Mouse (Mus musculus) erythroblast, adult 5-6 weeks (primary cell): ENCODE results near the gene Mapkap1. TPM values are rescaled to one million over a fixed set of nuclear protein-coding genes. Genes with fewer than 3 reads are reported as not detected.

Experiments
- ATAC-seq: replicated peaks from 2 replicates; pipeline ENCODE4 v1.8.0; 2016; ENCODE audit warnings: moderate number of reproducible peaks, mild to moderate bottlenecking, moderate TSS enrichment, inconsistent platforms; ENCODE audit not compliant: poor library complexity, low FRiP score, severe bottlenecking
- total RNA-seq, 2 experiments: library from RNA; stranded (forward) in 1 of 2; stranded (reverse) in 1 of 2; fragments of 150-400 nt in 1 of 2; fragments of 200-764, 138-1000 nt in 1 of 2; gene quantifications; 2 replicates each; pipeline versions ENCODE4 v1.2.3 to v1.2.4; 2015 to 2017; ENCODE audit warnings: low replicate concordance in 2 of 2

The Mapkap1 gene
- total RNA-seq, 2 experiments from 2014 or later = 4.8 to 17.1 TPM

DNA sequence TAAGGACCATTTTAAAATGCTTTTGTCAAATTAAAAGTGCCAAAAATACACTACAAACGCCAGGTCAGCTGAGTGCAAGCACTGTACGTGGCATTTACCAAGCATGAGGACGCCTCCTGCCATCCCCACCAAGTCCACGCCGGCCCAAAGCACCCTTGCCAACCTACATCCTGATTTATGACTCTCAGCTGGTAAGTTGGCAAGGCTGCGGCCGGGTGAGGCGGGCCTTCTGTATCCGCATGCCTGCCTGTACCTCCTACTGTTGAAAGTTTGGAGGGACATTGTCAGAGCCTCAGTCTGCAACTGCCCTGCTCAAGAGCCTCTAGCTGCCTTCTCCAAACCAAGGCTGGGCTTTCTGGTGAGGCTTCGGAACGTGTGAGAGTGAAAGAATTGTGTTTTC lies 215.9 kb downstream of the Mapkap1 start:
- no peak for ATAC-seq

DNA sequence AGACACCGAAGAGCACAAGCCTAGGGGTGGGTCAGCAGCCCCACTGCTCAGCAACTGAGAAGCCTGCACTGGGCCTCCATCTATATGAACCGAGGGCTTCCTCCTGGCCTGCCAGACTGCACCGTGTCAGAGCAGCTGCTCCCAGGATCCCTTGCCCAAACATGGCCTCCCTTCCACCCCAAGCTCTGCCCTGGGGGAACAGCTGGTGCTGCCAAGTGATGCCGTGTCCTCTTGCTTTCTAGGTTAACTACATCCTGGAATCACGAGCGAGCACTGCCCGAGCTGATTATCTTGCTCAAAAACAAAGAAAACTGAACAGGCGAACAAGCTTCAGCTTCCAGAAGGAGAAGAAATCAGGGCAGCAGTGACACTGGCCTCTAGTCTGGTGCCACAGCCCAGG lies 216.6 kb downstream of the Mapkap1 start:
- no peak for ATAC-seq

DNA sequence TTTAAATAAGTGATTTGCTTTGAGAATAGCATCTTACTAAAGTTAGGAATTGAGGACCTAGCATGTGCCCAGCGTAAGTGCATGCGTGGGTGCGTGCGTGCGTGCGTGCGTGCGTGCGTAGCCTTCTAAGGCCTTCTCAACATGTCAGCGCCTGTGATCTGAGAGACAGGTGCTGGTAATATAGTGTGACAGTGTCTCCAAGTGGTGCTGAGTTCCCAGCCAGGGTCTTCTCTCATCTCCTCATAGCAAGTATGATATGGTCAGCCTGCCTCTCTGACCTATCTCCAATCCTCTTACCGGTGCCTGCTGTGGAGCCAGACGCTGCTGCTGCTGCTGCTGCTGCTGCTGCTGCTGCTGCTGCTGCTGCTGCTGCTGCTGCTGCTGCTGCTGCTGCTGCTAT lies 217.5 kb downstream of the Mapkap1 start:
- ATAC-seq = no peak

DNA sequence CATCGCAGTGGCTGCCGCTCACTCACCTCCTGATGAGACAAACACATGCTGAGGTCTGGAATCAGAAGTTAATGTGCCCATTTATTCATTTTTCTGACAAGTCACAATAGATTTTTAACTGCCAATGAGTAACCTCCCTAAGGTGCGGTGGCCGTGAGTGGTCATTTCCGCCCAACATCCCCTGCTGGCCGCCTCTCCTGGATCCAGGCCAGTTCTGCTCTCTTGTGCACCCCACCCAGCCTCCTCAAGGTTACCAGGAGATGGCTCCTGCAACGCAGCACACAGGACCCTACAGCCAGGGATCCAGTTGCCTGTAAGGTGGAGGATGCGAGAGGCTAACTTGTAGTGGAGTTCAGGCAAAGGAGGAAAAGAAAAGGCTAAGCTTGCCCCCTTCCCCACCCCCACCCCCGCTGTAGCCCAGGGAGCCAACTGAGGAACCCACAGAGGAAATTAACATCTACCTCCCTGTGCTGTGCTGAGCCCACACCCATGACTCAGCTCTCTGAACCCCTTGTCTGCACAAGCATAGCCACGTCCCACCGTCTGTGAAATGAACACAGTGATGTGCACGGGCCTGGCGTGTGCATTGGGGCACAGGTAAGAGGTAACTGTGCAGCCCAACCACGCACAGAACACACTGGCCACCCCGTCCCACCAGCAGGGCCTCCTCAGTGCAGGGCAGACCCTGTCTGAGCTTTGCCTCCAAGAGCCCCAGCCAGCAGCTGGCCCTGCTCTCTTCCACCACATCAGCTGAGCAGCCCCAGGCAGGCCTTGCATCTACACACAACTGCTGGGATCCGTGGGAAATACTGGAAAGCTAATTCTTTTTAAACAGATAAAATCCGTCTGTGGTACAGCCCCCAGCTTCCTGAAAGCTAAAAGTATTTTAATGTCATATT lies 221.0 kb downstream of the Mapkap1 start:
- no peak for ATAC-seq

DNA sequence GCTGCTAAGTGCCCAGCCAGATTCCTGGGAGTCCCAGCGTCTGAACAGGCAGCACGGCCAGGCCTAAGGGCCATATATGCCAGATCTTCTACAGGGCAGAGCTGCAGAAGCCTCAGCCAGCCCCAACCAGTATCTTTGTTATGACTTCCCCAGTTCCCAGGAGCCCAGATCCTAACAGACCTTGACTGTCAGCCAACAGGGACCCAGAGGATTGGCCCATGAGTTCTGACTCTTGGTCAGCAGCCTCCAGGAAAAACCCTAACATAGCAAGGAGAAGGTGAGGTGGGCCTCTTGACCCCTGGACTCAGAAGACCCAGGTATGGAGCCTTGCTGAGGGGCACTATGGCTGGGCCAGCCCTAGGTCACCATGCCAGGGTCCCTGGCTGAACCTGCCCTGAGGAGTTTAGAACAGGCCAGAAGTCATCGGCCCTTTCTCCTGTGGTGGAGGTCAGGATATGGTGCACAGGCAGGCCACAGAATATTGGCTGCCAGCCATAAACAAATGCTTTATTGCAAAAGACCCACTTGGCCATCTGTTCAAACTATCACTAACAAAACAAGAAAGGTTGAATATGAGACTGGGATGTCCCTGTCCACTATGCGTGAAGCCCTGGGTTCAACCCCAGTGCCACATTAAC lies 222.5 kb downstream of the Mapkap1 start:
- ATAC-seq = no peak

DNA sequence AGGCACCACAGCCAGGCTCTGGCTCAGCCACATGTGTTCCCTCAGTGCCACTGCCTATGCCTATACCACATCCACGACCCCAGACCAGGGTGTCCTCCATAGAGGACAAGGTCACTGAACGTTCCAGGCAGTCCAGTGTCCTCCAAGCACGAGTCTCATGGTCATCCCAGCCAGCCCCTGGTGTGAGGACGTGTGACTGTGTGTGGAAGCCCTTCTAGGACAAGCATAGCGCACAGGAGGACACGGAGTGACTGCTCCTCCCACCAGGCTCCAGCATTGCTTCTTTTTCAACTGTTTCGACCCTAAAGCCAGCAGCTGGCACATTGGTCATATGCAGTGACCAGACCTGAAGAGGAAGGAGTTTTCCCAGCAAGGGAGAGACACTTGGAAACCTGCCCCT lies 223.2 kb downstream of the Mapkap1 start:
- ATAC-seq = no peak

DNA sequence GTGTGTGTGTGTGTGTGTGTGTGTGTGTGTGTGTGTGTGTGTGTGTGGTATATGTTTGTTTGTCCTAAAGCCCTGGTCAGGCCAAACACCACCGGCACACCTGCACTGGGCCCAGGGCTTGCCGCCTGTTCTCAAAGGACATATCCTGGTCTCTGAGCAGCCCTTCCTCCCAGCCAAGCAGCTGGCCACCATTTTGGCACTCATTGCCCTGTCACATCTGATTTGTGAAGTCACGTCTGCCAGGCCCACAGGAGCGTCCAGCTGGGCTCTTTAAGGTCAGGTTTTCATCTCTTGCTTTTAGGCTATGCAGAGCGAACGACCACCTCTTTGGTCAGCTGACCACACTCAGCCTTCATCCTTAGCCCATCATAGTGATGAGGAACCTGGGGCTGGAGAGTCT lies 223.9 kb downstream of the Mapkap1 start:
- no peak for ATAC-seq

DNA sequence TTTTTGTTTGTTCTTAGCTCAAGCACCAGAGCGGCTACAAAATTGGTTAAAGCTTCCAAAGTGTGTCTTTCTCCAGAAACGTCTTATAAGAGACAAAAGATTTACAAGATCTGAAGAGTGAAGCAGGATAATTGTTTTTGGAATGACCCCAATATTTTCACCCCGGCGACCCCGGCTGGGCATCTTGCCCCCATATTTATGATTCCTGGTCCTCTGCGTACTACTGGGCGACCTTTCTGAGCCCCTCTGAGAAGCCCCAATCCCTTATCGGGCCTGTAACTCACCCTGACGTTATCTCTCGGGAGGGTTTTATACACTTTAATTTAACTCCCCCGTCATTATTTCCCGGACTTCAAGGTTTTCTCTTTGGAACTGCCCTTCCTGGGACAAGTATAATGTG lies 225.5 kb downstream of the Mapkap1 start:
- no peak for ATAC-seq

DNA sequence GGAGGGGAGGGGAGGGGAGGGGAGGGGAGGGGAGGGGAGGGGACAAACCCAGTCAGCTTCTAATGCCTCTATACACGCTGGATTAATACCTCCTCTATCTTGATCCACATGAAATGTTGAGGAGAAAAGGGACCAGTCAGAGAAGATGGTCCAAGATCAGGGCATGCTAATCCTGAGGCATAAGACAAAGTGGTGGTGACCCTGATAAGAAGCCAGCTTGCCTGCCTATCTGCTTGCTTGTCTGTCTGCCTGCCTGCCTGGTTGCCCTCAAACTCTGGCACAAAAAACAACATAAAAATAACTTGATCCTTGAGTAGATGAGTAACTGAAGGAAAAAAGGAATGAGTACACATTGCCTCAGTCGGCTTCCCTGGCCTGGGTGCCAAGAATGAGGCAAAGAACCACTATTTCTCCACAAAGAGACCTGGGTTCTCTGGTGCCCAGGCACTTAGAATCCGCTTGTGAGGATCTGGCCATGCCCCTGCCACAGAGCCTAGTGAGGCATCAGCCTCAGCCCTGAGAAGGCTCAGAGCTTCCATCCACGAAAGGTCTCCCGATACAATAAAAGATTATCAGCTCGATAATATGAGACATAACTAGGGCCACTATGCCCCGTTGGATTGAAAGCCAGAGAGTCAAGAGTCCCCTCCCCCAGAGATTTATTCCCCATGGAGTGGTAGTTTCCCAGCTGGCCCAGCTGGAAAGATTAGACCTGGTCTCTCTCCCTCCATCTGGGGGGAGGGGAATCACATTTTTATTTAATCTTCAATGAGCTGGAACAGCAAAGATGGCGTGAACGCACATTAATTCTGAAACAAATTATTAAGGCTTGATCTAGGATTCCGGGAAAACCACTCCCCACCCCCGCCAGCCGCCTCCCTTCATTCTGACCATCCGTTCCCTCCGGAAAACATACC lies 228.9 kb downstream of the Mapkap1 start:
- no peak for ATAC-seq

DNA sequence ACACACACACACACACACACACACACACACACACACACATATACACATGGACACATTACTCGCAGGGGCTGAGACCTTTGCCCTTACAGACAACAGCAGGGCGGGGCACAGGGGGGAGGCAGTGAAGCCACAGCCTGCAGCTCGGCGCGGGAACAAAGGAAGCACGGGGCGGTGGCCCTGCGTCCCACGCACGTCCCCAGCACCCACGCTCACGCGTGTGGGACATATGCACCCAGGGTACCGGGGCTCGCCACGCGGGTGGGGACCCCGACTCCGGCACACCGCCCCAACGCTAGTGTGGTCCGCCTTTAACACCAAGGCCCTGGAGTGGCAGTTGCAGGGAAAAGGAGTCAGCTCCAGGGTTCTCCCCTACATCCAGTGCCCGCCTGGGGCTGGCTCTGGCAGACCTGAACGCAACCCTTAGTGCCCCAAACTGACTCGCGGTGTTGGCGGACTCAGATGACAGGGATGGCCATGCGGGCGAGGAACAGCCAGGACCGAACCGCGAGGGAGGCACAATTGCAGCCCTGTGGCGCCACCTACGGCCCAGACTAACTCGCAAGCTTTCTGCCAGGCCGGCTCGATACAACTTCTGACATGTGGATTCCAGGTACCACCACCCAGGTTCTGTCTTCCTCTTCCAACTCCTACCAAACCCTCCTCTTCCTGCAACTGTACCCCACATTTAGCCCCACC lies 232.5 kb downstream of the Mapkap1 start:
- ATAC-seq = no peak

DNA sequence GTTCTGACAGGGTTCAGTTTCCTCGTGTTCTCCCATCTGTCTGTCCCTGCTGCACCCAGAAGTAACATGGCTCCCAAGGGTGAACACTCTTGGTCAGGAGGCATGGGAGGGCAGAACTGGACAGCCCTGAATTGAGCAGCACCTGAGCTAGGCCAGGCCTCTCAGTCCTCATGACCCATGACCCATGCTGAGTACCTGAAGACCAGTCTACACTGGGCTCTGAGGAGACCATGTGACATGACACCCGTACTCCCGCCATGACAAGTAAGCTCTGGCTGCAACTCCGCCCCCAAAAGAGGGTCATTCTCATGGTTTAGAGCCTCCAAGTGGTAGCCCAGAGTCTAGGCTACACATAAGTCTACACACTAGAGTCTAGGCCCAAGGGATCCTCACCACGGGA lies 233.2 kb downstream of the Mapkap1 start:
- no peak for ATAC-seq

DNA sequence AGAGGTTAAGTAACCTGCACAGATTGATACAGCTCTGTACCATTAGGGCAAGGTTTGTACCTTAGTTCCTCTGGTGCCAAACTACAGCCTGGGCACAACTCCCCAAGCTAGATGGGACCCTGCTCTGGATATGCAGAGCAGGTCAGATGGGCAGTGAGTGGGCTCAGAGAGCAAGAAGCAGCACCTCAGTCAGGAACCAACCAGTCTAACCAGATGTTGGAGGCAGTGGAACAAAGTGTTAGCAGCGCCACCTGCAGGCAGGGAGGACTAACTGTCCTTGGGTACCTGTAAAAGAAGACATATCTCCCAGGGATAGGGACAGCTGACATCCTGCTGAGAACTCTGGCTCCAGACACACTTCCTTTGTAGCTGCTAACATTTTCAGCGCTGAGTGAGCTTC lies 235.8 kb downstream of the Mapkap1 start:
- 0 out of 2 replicates have a peak, but pooled peaks have one; percentile 40 for ATAC-seq

DNA sequence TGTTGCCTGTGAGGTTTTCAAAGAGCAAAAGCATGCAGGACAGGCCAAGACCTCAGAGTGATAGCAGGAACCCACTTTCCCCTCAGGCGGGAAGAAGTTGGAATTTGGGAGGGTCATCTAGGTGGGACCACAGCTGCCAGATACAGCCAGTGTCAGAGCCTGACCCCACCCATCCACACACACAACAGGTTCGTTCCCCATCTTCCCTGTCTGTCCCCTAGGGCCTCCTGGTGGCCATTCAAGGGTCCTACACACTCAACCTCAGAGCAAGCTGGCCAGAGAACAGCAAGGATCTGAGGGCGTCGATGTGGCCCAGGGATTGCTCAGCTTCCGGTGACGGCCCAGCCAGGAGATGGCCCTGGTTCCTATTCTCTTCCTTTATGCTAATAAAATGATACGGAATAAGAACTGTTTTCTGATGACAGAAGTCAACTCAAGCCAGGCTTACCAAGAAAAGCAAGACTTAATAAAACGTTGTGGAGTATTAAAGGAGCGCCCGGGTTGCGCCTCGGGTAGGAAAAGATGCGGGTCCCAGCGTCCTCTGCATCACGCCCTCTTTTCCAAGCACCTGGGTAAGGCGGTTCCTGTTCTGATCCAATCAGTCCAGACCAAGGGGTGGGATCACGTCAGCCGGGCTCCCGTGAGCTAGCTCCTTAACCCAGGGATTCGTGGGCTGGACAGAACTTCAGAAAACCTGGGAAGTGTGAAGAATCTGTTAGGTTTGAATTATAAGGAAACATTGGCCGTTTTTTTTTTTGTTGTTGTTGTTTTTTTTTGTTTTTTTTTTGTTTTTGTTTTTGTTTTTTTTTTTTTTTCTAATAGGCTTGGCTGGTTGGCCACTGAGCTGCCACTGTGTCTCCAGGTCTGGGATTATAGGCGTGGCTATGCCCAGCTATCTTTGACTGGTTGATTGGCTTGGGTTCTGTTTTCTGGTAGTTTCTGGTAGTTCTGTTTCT lies 238.3 kb downstream of the Mapkap1 start:
- ATAC-seq = peak; percentile 62

DNA sequence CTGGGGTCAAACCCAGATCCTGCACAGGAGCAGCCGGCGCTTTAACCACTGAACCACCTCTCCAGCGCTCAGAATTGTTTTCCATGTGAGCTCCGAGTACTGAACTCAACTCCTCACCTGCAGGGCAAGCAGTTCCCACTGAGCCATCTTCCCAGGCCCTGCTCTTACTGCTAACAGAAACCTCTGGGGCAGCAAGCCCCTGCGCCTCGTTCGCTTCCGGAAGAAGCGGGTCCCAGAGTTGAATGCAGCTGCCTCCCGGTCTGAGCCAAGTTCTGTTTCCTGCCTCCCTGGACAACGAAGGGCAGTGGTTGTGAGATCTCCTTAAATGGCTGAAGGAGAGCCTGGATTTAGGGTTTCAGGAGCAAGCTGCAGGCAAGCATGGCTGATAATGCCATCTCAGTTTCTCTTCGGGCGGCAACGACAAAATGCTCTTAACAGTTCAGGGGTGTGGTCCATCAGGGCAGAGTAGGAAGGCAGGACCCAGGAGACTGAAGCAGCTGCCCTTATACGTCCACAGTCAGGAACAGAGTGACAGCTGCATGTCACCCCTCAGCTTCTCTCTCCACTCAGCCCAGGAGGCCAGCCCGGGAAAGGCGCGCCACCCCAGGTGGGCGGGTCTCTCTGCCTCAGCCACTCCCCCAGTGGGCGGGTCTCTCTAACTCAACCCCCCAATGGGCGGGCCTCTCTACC lies 239.4 kb downstream of the Mapkap1 start:
- ATAC-seq = peak; percentile 92

DNA sequence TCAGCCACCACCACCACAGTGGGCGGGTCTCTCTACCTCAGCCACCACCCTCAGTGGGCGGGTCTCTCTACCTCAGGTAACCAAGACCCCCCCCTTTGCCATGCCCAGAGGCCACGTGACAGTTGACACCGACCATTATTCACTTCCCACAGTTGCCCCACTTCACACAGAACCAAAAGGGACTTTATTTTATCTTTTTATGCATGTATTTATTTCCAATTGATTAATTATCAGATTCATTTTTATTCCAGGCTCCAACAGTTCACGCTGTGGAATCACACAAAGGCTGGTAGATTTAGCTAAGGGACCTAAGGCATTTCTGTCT lies 239.9 kb downstream of the Mapkap1 start:
- no peak for ATAC-seq

DNA sequence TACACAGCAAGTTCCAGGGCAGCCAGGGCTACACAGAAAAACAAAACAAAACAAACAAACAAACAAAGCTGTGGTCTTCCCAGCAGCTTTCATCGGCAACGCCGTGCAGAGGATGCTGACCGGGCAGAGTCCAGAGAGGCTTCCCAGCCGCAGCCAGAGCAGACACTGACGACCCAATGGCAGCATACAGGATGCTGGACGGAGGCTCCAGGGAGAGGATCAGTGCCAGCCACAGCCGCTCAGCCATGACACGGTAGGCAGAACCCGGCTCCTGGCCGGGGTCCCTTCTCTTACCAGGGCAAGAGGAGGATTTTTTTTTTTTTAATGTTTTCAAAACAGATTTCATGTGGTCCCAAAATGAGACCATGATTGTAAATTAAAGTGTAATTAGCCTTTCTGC lies 240.8 kb downstream of the Mapkap1 start:
- ATAC-seq = no peak

DNA sequence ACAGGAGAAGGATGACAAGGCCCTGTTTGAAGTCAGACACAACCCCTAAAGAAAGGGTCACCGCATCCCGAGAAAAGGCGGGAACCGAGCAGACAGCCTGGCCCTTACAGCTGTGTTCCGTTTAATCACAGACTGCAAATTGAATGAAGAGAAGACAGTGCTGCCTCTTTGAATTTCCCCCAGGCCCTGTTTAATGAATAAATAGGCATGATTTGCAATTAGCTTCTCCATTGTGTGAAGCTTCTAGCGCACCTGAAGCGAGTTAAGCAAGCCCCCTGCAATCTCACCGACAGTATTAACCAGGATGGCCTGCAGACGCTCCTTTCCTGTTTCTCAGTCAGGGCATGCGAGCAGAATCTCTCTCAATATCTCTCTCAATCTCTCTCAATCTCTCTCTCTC lies 261.2 kb downstream of the Mapkap1 start:
- ATAC-seq = no peak

DNA sequence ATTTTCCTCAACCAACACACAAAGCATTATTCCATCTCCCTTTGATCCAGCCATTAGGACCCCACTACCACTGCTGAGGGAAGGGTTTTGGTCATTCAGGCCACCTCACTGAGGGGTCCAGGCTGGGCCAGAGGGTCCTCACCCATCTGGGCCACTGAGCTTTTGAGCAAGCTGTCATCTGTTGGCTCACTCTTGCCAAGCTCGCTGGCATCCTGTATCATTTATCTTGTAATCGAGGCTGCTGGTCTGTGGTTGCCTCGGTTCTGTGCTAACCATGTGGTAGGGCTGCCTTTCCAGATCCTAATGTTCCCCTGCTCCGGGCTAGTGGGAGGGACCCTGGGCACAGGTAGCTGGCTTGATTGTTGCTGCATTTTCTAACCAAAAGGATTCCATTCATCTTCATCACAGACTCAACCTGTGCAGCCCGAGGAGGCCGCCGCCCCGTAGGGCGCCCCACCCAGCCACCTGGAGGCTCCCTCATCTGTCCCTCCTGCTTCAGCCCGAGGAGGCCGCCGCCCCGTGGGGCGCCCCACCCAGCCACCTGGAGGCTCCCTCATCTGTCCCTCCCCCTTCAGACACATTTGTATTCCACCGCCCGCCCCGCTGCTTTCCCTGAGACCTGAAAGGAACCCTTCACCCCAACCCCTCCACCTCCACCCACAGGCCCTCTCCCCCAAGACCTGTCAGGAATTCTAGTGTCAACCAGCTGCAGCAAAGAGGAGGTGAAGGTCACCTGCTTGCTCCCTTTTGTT lies 262.0 kb downstream of the Mapkap1 start:
- no peak for ATAC-seq
